Mouse (Mus musculus) cerebellum, postnatal 25 days (tissue): Measurements from ENCODE around the gene Erich4.
"Not testable (repeated sequence)": the region's sequence is repeated elsewhere in the genome, so short reads cannot be mapped to it uniquely, and the experiment has no call there.

Source experiments
- DNase-seq, 2 experiments: peaks; one replicate each; pipeline ENCODE4 v3.0.0; 2021; ENCODE audit warnings: mixed read lengths in 2 of 2

The Erich4 gene

GRCm38 (mm10) chr7:25576308-25576707 is 39.4 kb downstream of the Erich4 start:
- not testable (repeated sequence) for DNase-seq

DNA sequence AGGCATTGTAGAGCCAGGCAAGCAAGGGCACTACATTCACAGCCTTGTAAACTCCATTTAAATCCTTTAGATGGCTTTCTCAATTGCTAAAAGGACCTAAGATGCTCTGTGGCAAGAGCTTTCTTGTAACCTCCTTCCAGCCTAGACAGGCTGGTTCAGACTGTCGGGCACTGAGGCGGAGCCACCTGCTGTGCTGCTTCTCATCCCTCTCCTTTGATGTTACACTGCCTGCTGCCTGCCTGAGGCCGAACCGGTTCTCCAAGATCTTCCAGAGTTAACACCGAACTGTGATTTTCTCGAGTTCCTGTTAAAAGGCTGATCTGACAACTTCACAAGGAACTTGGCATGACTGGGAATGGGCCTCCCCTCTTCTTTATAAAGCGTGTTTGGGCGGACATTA is 39.8 kb downstream of the Erich4 start:
- DNase-seq = no peak

DNA sequence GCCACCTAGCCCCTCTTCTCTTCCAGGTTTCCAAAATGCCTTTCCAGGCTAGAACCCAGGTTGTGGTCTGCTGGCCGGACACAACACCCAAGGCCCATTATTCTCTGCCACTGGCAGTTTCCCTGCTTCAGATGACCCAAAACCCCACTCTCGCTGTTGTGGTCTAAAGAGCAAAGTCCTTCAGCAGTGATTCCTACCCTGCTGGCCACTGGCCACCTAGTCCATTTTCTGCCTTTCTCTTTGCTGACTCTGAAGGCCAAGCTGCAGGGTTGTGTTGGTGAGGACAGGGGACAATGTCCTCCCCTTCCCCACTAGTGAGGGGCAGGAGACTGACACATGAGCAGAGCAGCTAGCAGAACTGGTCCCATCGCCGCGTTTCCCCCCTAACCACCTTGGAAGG is 40.6 kb downstream of the Erich4 start:
- no peak for DNase-seq

DNA sequence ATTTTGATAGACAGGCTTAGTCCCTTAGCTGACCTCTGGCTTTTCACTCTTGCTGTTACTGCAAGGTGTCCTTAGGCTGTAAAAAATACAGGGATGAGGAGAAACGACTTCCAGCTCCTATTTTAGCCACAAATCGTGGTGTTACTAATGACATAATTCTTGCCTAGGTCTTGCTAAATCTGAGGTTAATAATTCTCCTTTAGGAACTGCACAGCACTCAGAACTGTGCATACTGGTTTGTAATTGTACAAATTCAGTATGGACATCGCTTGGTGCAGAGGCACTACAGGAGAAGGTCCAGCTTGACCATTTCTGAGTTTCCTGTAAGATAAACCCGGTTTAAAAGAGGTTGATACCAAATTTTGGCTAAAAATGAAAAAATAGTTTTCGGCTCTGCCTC is 41.9 kb downstream of the Erich4 start:
- not testable (repeated sequence) for DNase-seq

GRCm38 (mm10) chr7:25568721-25569120 is 47.0 kb downstream of the Erich4 start:
- no peak for DNase-seq
